Mouse (Mus musculus) cerebellum, adult 11-12 months (tissue): ENCODE measurements around the gene Axin1.

Experiments used
- DNase-seq: peaks from one replicate; pipeline ENCODE4 v3.0.0; 2022

Gene Axin1

DNA sequence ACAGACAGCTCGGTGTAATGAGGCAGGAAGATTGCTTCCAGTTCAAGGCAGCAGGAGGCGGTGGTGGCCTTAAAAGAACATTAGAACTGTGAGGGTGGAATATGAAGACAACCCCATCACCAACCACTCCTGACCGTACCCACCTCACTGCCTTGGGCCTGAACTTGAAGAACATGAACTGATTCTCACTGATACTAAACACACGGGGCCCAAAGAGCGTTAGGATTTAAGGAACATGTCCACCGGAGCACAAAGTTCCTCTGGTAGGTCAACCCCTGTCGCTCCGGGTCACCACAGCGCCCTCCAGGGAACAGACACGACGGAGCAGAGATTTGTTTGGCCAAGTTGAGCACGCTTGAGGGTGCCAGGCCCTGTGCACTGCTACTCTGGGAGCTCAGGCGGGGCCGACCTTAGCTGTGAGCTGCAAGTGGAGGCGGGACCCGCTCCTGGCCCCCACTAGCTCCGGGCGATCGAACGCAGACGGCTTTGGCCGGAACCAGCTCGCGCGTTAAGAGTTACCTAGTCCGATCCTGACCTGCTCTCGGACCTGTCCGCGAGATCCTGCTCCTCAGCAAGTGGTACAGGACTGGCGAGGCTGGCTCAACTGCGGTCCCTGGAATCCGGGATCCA, 105.1 kb downstream of the Axin1 start:
- DNase-seq: no peak

GRCm38 (mm10) chr17:26244101-26244841, 105.8 kb downstream of the Axin1 start, which contains the start of gene Fam234a:
Gene Fam234a (minus strand): TSS chr17:26244242.
- DNase-seq: peak; percentile 93
